Mouse (Mus musculus) Patski (cell line): Measurements from ENCODE around the gene Wdr6. TPM values are rescaled to one million over a fixed set of nuclear protein-coding genes. Genes with fewer than 3 reads are reported as not detected.
A peak's percentile ranks its signal among the peaks of the same experiment; 100 is the strongest.

Experiments
- ATAC-seq: fragments of 100-300 bp; one replicate; pipeline ENCODE4 v1.8.0; 2021
- CTCF ChIA-PET: fragments of 350-600 bp; sonication (Branson Sonifier 250); formaldehyde crosslinking; loops from one replicate; lab custom pipeline; 2022; ENCODE audit warnings: inconsistent platforms; lab: Charles Lee
- POLR2A ChIA-PET: fragments of 350-600 bp; sonication (Branson Sonifier 250); formaldehyde crosslinking; loops from one replicate; lab custom pipeline; 2022; ENCODE audit warnings: antibody characterized with exemption, inconsistent platforms; lab: Charles Lee
- DNase-seq: peaks from one replicate; pipeline ENCODE4 v3.0.0-alpha.2; 2011; ENCODE audit warnings: low read depth, low spot score
- H3K27me3 ChIP-seq: fragments of 371-371 bp; one replicate; pipeline ENCODE4 v1.5.1; 2021
- CTCF ChIP-seq: fragments of 100-300 bp; IDR thresholded peaks from one replicate; pipeline ENCODE4 v1.5.1; 2021
- in situ Hi-C: fragments of 300-500 bp; cut with MboI; formaldehyde crosslinking; loops from 3 replicates; pipeline ENCODE4 v1.11.1; 2018; ENCODE audit warnings: low pct_unique_long_range_greater_than_20kb, mixed read lengths
- polyA plus RNA-seq: library from polyadenylated mRNA; unstranded; gene quantifications from one replicate; pipeline ENCODE4 v1.2.3, GENCODE M21; 2021

Gene Wdr6
- polyA plus RNA-seq, 1 experiment from 2014 or later: 60.6 TPM

DNA sequence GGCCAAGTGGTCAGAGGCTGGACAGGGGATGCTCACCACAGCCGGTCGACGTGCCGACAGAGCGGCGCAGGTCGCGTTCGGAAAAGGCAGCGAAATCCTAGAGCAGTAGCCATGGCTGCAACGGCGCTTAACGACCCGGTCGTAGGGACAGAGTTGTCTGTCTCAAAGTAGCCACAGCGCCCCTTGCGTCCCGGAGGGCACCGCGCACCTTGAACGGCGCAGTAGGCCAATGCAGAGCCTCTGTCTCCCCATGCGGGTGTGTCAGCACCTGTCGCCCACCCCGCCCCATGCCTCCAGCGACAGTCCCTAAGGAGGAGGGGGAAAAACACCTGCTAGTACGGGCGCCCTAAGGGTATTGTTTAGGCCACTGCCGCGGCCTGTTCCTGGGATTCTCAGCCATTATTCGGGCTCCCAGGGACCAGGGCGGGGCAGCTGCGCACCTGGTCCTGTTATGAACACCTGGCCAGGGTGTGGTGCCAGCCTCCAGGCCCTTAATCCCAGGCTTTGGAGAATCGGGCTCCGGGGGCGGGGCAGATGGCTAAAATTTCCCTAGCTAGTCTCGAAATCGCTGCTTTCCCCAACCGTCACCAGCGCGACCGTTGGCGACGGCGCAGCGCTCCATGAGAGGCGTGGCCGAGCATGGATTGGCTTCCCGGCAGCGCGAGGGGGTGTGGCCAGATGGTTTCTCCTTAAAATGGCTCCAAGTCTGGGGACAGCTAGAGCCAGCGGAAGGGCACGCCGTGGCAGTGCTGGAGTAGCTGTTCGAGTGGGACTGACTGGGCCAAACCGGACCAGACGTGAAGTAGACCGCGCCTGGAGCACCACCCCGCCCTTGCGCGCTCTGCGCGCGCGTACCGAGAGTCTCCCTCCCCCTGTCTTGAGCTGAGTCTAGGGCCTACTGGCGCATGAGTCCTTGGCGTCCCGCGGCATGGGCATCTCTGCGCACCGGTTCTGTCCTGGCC, 11.4 kb downstream of the Wdr6 start, which contains the start of gene Ndufaf3:
Gene Ndufaf3, minus strand, starts transcription at position 620 of the 962 bp plus-strand sequence.
- DNase-seq (no peak), ATAC-seq (peak; percentile 70)
- in situ Hi-C loops: no loop called here
- CTCF ChIA-PET: interaction anchor here (1.0 to 1.3 kb wide), 2 partner anchors 13 to 43 kb away, joined by 3 to 4 read pairs; no protein-coding TSS in a partner anchor
- no peaks in the 10 kb centered on the region for H3K27me3 ChIP-seq
- POLR2A ChIA-PET: interaction anchor here (0.7 to 1.1 kb wide), 2 partner anchors 10 to 49 kb away, joined by 3 to 5 read pairs; no protein-coding TSS in a partner anchor
- TF ChIP-seq CTCF: no peak

DNA sequence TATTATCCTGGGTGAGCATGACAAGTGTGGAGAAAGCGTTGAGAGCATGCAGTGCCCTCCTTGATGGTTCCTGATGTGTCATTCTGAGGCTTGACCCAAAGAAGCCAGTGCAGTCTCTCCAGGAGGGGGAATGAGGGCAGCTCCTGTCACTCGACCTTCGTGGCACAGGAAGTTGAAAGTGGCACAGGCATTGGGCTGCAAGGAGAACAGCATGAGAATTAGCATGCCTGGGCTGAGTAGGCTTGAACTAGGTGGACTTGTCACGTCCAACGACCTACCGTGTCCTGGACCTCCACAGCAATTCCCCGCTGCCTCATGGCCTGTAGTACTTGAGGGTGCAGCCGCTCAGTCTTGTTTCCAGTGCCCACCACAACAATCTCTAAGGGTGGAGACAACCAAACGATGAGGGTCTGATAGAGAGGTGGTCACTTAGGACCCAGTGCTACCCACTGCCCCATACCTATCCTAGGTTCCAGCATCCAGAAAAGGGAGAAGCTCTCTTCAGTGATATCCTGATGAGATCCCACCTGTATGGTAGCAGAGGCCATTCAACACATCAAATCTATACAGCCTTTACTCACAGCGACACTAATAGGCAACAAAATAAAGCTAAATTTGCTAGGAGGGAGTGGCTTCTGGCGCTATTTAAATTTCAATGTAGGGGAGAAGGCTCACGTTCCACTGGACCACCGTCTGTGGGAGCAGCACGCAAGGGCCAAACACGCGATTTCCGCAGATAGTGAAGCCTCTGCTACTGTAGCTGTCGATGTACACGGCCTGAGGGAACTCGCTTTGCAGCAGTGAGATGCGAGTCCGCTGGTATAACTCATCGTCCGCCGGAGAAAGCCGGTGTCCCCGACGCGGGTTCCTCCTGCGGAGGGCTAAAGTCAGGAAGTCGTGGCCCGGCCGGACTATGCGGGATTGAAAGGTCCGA, 12.4 kb downstream of the Wdr6 start:
- TF ChIP-seq CTCF: no peak
- in situ Hi-C loops: no loop called here
- ChIA-PET POLR2A (no interaction called here), CTCF (no interaction called here)
- ATAC-seq (peak; percentile 1), DNase-seq (no peak)
- no peaks in the 10 kb centered on the region for H3K27me3 ChIP-seq

DNA sequence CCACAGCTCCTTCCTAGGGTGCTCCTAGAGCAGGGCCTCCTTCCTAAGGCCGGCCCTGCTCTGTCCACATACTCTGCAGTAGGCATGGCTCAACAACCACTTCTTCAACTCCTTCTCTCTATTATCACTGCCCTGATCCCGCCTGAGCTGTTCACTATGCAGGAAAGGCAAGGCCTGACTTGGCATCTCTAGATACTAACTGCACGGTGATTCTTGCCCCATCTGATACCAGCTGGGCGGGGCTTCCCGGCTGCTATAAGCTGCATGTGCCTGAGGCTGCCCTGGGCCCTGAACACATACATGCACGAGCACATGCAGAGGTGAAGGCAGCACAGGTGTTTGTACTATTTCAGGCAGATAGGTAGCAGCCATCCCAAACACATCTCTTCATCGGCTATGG, 14.4 kb downstream of the Wdr6 start:
- DNase-seq (no peak), ATAC-seq (no peak)
- in situ Hi-C loops: no loop called here
- ChIA-PET POLR2A (interaction anchor here (0.6 kb wide), 1 partner anchor 12 kb away, joined by 3 read pairs; no protein-coding TSS in a partner anchor), CTCF (no interaction called here)
- TF ChIP-seq CTCF: no peak
- H3K27me3 ChIP-seq: no peaks in the 10 kb centered on the region

DNA sequence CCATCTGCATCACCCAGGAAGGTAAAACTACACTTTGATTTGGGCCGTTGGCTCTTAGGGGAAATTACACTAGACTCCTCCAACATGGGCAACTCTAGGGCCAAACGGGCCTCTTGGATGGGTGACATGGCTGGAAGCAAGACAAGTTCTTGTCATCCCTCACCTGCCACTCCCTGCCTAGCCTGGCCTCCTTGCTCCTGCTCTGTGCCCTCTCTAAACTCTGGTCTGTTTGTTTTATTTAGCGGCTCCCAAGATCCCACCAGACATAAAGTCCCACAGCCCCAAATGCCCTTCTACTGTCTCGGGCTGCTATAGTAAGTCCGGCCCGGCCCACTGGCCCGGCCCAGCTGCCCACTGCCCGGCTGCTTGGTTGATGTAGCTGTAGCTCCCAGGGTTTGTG, 14.9 kb downstream of the Wdr6 start:
- no peaks in the 10 kb centered on the region for H3K27me3 ChIP-seq
- ChIA-PET CTCF (no interaction called here), POLR2A (interaction anchor here (0.6 kb wide), 1 partner anchor 13 kb away, joined by 3 read pairs; no protein-coding TSS in a partner anchor)
- no peak for DNase-seq
- in situ Hi-C loops: no loop called here
- no peak for TF ChIP-seq CTCF
- no peak for ATAC-seq

DNA sequence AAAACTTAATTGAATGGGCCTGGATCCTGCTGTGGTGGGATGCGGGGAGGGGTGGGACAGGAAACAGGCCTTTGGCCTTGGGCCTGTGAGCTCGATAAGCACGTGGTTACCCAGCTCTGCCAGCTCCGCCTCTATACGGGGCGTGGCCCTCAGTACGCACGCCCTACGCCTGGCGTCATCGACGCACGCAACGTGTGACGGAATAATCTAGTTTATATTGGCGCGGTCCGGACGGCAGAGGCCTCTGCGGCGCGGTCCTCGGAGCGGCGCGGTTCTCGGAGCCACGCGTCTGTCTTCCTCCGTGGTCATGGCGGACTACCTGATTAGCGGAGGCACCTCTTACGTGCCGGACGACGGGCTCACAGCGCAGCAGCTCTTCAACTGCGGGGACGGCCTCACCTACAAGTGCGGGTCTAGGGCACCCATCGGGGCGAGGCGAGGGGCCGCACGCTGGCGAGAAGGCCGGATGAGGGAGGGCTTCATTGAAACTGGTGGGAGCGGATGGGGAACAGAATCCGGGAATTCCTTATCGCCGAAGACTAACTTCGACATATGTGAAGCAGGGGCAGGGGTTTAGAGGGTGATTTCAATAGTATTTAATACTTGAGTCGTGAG, 18.2 kb downstream of the Wdr6 start, which contains the start of gene Impdh2:
Gene Impdh2, plus strand, starts transcription at position 60 of the 615 bp plus-strand sequence.
- DNase-seq (no peak), ATAC-seq (peak; percentile 83)
- POLR2A ChIA-PET: interaction anchor here (0.6 to 0.8 kb wide), 2 partner anchors 10 to 427 kb away, joined by 3 to 9 read pairs; no protein-coding TSS in a partner anchor
- in situ Hi-C loops: no loop called here
- no peak for TF ChIP-seq CTCF
- no peaks in the 10 kb centered on the region for H3K27me3 ChIP-seq
- CTCF ChIA-PET: no interaction called here

DNA sequence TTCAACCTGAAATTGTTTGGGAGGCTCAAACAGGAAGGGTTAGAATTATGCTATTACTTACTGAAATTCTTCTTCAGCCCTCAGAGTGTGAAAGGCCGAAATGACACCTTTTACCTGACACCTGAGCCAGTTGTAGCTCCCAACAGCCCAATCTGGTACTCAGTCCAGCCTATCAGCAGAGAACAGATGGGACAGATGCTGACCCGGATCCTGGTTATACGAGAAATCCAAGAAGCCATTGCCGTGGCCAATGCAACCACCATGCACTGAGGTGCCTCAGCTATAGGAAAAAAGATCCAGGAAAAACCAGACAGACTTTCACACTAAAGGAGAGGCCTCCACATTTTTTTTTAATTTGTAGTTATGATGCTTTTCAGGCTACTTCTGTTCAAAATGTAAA, 19.4 kb downstream of the Wdr6 start:
- POLR2A ChIA-PET: no interaction called here
- in situ Hi-C loops: no loop called here
- DNase-seq (no peak), ATAC-seq (no peak)
- CTCF ChIA-PET: no interaction called here
- TF ChIP-seq CTCF: no peak
- no peaks in the 10 kb centered on the region for H3K27me3 ChIP-seq

DNA sequence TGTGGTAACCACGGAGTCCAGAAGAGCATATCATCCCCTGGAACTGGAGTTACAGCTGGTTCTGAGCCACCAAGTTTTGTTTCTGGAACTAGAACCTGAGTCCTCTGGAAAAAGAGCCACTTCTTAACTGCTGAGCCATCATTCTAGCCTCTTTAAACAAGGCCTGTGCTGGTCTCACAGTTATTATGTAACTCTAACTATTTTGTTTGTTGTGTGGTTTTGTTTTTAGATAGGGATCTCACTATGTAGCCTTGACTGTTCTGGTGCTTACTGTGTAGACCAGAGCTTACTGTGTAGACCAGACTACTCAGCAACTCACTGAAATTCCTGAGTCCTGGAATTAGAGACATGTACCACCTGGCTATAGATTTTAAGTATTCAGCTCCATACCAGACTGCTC, 31.7 kb downstream of the Wdr6 start:
- in situ Hi-C loops: no loop called here

DNA sequence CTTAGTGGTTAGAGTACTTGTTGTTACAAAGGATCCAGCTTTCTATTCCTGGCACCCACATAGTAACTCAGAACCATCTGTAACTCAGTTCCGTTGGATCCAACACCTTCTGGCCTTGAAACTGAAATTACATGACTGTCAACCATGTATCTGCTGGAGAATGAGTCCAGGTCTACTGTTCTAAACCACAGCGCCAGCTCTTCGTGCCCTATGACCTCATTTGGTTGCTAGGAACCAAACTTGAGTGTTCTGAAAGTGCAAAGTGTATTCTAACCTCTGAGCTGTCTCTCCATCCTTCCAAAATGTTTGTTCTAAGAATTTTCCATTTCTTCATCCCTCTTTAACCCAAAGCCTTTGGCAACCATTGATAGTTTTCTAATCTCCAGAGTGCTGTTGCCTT, 32.6 kb downstream of the Wdr6 start:
- H3K27me3 ChIP-seq: no peaks in the 10 kb centered on the region
- in situ Hi-C loops: no loop called here
- POLR2A ChIA-PET: no interaction called here
- ATAC-seq (no peak), DNase-seq (no peak)
- CTCF ChIA-PET: no interaction called here
- no peak for TF ChIP-seq CTCF

More for the DNA sequence above, 31.7 kb downstream of the Wdr6 start:
- H3K27me3 ChIP-seq: no peaks in the 10 kb centered on the region
- TF ChIP-seq CTCF: no peak
- CTCF ChIA-PET: no interaction called here
- POLR2A ChIA-PET: no interaction called here
- ATAC-seq (no peak), DNase-seq (no peak)

DNA sequence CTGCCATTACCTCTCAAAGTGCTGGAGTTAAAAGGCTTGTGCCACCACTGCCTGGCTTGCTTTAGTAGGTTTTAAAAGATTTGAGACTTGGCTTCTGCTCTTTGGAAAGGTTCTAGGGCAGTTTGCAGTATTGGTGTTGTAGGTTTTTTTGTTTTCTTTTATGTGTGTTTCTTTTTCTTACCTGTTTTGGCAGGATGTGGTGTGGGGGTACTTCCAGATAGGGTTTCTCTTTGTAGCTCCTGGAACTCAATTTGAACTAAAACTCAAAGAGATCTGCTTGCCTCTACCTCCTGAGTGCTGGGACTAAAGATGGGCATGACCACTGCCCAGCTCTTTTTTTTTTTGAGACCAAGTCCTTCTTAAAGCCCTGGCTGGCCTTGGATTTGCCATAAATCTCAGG, 37.7 kb downstream of the Wdr6 start:
- POLR2A ChIA-PET: interaction anchor here (0.6 kb wide), 1 partner anchor 13 kb away, joined by 4 read pairs; no protein-coding TSS in a partner anchor

DNA sequence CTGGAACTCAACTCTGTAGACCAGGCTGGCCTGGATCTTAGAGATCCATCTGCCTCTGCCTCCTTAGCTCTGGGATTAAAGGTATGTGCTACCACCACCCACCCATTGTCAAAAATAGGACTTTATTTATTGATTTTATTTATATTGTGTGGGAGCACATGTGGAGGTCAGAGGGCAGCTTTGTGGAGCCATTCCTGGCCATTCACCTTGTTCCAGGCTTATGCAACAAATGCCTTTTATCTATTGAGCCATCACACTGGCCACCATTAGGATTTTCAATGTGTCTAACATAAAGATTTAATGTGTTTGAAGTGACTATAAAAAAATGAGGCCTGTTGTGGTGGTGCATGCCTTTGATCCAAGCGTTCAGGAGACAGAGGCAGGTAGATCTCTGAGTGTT, 47.0 kb downstream of the Wdr6 start:
- in situ Hi-C loops: no loop called here
- DNase-seq: no peak

More for the DNA sequence above, 37.7 kb downstream of the Wdr6 start:
- DNase-seq: no peak
- CTCF ChIA-PET: no interaction called here
- no peaks in the 10 kb centered on the region for H3K27me3 ChIP-seq
- ATAC-seq: no peak
- in situ Hi-C loops: no loop called here
- TF ChIP-seq CTCF: no peak

More for the DNA sequence above, 47.0 kb downstream of the Wdr6 start:
- ChIA-PET CTCF (interaction anchor here (2.2 kb wide), 1 partner anchor 22 kb away, joined by 5 read pairs; no protein-coding TSS in a partner anchor), POLR2A (no interaction called here)
- TF ChIP-seq CTCF: no peak
- no peak for ATAC-seq
- no peaks in the 10 kb centered on the region for H3K27me3 ChIP-seq
